Mouse (Mus musculus): ENCODE measurements around the gene Atg2a. TPM values are rescaled to one million over a fixed set of nuclear protein-coding genes. Genes with fewer than 3 reads are reported as not detected.
A peak's percentile ranks its signal among the peaks of the same experiment; 100 is the strongest.

Gene Atg2a
- polyA plus RNA-seq, 1 experiment from 2014 or later, result 8.0 TPM

DNA sequence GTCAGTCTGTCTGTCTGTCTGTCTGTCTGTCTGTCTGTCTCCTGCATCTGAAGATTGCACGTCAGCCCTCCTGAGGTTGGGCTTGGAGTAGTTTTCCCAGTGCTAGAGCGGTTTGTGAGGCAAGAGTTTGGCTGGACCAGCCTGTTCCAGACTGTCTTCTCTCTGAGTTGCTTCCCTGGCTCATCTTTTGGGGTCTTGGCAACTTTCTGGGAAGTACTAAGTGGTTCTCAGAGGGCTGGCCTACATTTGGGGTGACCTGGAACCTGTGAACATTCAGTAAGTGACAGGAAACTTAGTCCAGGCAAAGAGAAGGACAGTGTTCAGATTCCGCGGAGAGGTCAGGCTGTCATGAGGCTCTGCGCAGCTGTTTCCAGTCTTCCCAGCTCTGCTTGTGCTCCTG lies 50.8 kb downstream of the Atg2a start:
- 87% methylated on average over 5 of the region's 5 CpGs for WGBS
- no peaks in the 10 kb centered on the region for H3K9me3 ChIP-seq (replicated peaks; ENCODE audit: control insufficient read depth, low read length)
- no peak for ATAC-seq (replicated peaks; ENCODE audit: extremely low read depth, insufficient read depth, low FRiP score)
- H3K9ac ChIP-seq (ENCODE audit: low read length), result no peak overlapping the region
- no peak overlapping the region for H3K4me2 ChIP-seq (ENCODE audit: low read depth, low read length)
- no peak overlapping the region for H3K4me3 ChIP-seq (ENCODE audit: low read length)
- H3K4me1 ChIP-seq (ENCODE audit: control insufficient read depth, insufficient read depth, low read length), result peaks cover 6% of the 10 kb centered on the region
- H3K27ac ChIP-seq (ENCODE audit: low read length), result no peak overlapping the region
- peaks cover 5% of the 10 kb centered on the region for H3K36me3 ChIP-seq (ENCODE audit: control insufficient read depth, insufficient read depth)
- H3K27me3 ChIP-seq (ENCODE audit: control insufficient read depth, insufficient read depth, low read length), result no peaks in the 10 kb centered on the region

DNA sequence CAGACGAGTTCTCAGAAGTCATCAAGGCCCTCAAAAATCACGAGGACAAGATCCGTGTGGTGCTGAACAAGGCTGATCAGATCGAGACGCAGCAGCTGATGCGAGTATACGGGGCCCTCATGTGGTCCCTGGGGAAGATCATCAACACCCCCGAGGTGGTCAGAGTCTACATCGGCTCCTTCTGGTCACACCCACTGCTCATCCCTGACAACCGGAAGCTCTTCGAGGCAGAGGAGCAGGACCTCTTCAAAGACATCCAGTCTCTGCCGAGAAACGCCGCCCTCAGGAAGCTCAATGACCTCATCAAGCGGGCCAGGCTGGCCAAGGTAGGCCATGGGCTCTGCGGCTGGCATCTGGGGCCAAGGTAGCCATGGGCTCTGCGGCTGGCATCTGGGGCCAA lies 52.8 kb downstream of the Atg2a start:
- peaks cover 20% of the 10 kb centered on the region for H3K36me3 ChIP-seq (ENCODE audit: control insufficient read depth, insufficient read depth)
- WGBS, result 91% methylated on average over 17 of the region's 17 CpGs

DNA sequence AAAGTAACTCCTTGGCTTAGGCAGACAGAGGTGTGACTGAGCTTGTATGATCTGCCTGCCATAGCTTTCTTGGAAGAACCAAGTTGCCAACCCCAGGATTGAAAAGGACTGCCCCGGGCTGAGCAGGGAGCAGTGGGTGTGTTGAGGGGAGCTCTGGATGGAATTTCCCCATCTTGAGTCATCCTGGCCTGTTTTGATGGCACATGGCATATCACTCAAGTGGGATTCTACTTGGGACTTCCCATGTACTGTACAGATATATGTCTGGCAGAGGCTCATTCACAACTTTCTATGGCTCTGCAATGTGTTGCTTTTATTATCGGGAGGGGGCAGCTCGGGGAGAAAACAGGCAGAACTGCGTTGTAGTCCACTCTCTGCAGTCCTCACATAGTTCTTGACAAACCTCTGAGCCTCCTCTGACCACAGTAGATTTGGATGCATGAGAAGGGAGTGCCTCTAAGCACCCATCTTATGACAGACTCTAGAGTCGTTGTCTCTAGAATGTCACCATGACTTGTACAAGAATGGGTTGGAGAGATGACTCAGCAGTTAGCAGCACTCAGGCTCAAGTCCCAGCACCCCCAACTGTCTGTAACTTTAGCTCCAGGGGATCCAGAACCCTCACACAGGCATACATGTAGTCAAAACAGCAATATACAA lies 55.2 kb downstream of the Atg2a start:
- ATAC-seq (replicated peaks; ENCODE audit: extremely low read depth, insufficient read depth, low FRiP score), result no peak
- Histone ChIP-seq H3K36me3 (ENCODE audit: control insufficient read depth, insufficient read depth) (peaks cover 20% of the 10 kb centered on the region), H3K4me3 (ENCODE audit: low read length) (no peak overlapping the region), H3K9me3 (replicated peaks; ENCODE audit: control insufficient read depth, low read length) (no peaks in the 10 kb centered on the region), H3K27me3 (ENCODE audit: control insufficient read depth, insufficient read depth, low read length) (no peaks in the 10 kb centered on the region), H3K4me1 (ENCODE audit: control insufficient read depth, insufficient read depth, low read length) (no peaks in the 10 kb centered on the region), H3K4me2 (ENCODE audit: low read depth, low read length) (no peak overlapping the region), H3K27ac (ENCODE audit: low read length) (no peak overlapping the region), H3K9ac (ENCODE audit: low read length) (no peak overlapping the region)
- 79% methylated on average over 5 of the region's 5 CpGs for WGBS

More for the DNA sequence above, 52.8 kb downstream of the Atg2a start:
- Histone ChIP-seq H3K27ac (ENCODE audit: low read length) (no peak overlapping the region), H3K4me3 (ENCODE audit: low read length) (no peak overlapping the region), H3K9me3 (replicated peaks; ENCODE audit: control insufficient read depth, low read length) (no peaks in the 10 kb centered on the region), H3K4me2 (ENCODE audit: low read depth, low read length) (no peak overlapping the region), H3K4me1 (ENCODE audit: control insufficient read depth, insufficient read depth, low read length) (peaks cover 4% of the 10 kb centered on the region), H3K9ac (ENCODE audit: low read length) (no peak overlapping the region), H3K27me3 (ENCODE audit: control insufficient read depth, insufficient read depth, low read length) (no peaks in the 10 kb centered on the region)
- no peak for ATAC-seq (replicated peaks; ENCODE audit: extremely low read depth, insufficient read depth, low FRiP score)

DNA sequence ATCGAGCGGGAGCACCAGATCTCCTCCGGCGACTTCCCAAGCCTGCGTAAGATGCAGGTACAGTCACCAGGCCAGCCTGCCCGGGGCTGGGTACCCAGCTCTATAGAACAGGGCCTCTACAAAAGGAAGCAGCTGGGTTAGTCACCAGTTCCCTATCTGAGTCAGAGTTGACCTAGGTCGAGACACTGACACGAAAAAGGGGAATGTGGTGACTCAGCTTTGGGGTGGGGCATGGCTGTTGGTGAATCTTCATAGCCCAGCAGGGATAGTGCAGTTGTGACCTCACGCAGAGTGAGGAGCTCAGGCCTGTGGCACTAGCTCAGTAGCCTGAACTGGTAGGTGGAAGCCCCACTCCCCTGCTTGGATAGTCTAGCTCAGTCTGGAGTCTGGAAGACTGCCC lies 56.2 kb downstream of the Atg2a start:
- Histone ChIP-seq H3K9ac (ENCODE audit: low read length) (no peak overlapping the region), H3K4me2 (ENCODE audit: low read depth, low read length) (no peak overlapping the region), H3K9me3 (replicated peaks; ENCODE audit: control insufficient read depth, low read length) (no peaks in the 10 kb centered on the region), H3K36me3 (ENCODE audit: control insufficient read depth, insufficient read depth) (peaks cover 20% of the 10 kb centered on the region), H3K4me3 (ENCODE audit: low read length) (no peak overlapping the region), H3K27me3 (ENCODE audit: control insufficient read depth, insufficient read depth, low read length) (no peaks in the 10 kb centered on the region), H3K27ac (ENCODE audit: low read length) (no peak overlapping the region), H3K4me1 (ENCODE audit: control insufficient read depth, insufficient read depth, low read length) (no peaks in the 10 kb centered on the region)
- 71% methylated on average over 9 of the region's 9 CpGs for WGBS
- ATAC-seq (replicated peaks; ENCODE audit: extremely low read depth, insufficient read depth, low FRiP score), result no peak

DNA sequence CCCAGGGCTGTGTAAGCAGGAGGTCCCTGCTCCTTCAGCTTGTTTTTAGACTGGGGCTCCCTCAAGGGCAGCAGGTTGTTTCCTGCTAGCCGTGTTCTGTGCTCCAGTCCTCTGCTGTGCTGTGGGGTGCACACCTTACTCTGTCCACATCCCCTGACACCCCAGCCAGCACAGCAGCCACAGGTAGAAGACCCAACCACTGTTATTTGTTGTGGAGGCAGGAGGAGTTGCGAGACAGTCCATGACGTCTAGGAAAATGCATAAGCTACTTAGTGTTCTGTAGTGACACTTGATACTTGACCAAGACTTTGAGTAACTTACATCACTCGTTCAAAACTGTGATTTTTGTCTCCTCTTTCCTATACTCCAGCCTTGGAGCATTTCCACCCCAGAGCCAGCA lies 57.5 kb downstream of the Atg2a start:
- no peak for ATAC-seq (replicated peaks; ENCODE audit: extremely low read depth, insufficient read depth, low FRiP score)
- no peaks in the 10 kb centered on the region for H3K9me3 ChIP-seq (replicated peaks; ENCODE audit: control insufficient read depth, low read length)
- peaks cover 20% of the 10 kb centered on the region for H3K36me3 ChIP-seq (ENCODE audit: control insufficient read depth, insufficient read depth)
- no peaks in the 10 kb centered on the region for H3K27me3 ChIP-seq (ENCODE audit: control insufficient read depth, insufficient read depth, low read length)
- H3K27ac ChIP-seq (ENCODE audit: low read length), result peak overlapping the region; percentile 68
- no peak overlapping the region for H3K9ac ChIP-seq (ENCODE audit: low read length)
- 71% methylated on average over 4 of the region's 4 CpGs for WGBS
- H3K4me3 ChIP-seq (ENCODE audit: low read length), result no peak overlapping the region
- H3K4me1 ChIP-seq (ENCODE audit: control insufficient read depth, insufficient read depth, low read length), result peaks cover 6% of the 10 kb centered on the region
- no peak overlapping the region for H3K4me2 ChIP-seq (ENCODE audit: low read depth, low read length)

DNA sequence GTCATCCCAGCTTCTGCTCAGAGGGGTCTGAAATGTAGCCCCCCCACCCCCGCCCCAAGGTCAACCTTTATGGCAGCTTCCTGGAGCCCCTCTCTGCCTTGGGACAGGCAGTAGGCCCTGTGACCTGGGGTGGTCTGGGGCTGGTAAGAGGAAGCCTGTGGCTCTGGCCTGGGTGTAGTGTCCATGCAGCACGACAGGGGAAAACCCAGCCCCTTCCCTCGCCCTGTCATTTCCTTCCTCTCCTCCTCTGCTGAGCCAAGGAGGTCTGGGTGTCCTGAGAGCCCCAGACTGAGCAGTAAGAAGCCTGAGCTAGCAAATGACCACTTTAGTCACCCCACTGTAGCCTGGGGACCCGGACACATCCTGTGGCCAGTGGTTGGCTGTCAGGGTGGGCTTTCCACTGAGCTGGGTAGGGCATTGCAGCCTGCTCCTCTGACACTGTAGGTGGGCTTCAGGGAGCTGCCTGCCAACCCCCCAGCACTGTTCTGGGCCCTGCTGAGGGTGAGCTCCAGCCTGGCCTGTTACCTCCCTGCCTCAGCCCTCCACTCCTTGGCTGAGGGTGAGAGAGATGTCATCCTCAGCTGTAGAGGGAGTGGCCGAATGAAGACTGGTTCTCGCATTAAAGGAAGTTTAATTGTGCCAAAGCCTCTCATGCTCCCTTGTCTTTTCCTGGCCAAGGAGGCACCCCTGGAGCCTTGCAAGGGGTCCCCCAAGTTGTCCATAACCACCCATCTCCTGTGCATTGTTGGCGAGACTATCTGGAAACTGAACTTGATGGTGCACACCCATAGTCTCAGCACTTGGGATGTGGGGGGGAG lies 58.2 kb downstream of the Atg2a start:
- Histone ChIP-seq H3K27ac (ENCODE audit: low read length) (peak overlapping the region; percentile 68), H3K36me3 (ENCODE audit: control insufficient read depth, insufficient read depth) (peaks cover 20% of the 10 kb centered on the region), H3K9ac (ENCODE audit: low read length) (no peak overlapping the region), H3K4me3 (ENCODE audit: low read length) (no peak overlapping the region), H3K9me3 (replicated peaks; ENCODE audit: control insufficient read depth, low read length) (no peaks in the 10 kb centered on the region), H3K4me2 (ENCODE audit: low read depth, low read length) (no peak overlapping the region), H3K27me3 (ENCODE audit: control insufficient read depth, insufficient read depth, low read length) (no peaks in the 10 kb centered on the region), H3K4me1 (ENCODE audit: control insufficient read depth, insufficient read depth, low read length) (peaks cover 8% of the 10 kb centered on the region)
- 73% methylated on average over 7 of the region's 7 CpGs for WGBS
- ATAC-seq (replicated peaks; ENCODE audit: extremely low read depth, insufficient read depth, low FRiP score), result no peak

DNA sequence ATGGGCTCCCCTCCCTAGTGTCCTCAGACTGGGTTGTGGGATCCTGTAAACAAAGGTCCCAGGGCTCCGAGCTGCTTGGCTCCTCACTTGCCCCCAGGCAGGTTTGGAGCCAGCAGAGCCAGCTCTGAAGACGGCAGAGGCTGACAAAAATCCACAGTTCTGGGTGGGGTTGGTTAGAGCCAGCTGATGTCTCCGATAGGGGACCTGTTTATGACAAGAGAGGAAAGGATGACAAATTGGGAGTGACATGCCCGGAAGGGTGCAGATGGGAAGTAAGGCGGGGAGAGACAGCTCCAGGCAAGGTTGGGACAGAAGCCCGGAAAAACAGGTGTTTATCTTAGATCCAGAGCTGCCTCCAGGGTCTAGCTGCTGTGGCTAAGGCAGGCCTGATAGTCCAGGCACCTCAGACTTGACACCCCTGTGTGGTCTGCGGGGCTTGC lies 59.0 kb downstream of the Atg2a start:
- peak overlapping the region; percentile 68 for H3K27ac ChIP-seq (ENCODE audit: low read length)
- H3K4me2 ChIP-seq (ENCODE audit: low read depth, low read length), result no peak overlapping the region
- H3K27me3 ChIP-seq (ENCODE audit: control insufficient read depth, insufficient read depth, low read length), result no peaks in the 10 kb centered on the region
- no peak overlapping the region for H3K9ac ChIP-seq (ENCODE audit: low read length)
- no peak overlapping the region for H3K4me3 ChIP-seq (ENCODE audit: low read length)
- peaks cover 8% of the 10 kb centered on the region for H3K4me1 ChIP-seq (ENCODE audit: control insufficient read depth, insufficient read depth, low read length)
- WGBS, result 59% methylated on average over 7 of the region's 7 CpGs
- peaks cover 20% of the 10 kb centered on the region for H3K36me3 ChIP-seq (ENCODE audit: control insufficient read depth, insufficient read depth)
- ATAC-seq (replicated peaks; ENCODE audit: extremely low read depth, insufficient read depth, low FRiP score), result no peak
- no peaks in the 10 kb centered on the region for H3K9me3 ChIP-seq (replicated peaks; ENCODE audit: control insufficient read depth, low read length)

DNA sequence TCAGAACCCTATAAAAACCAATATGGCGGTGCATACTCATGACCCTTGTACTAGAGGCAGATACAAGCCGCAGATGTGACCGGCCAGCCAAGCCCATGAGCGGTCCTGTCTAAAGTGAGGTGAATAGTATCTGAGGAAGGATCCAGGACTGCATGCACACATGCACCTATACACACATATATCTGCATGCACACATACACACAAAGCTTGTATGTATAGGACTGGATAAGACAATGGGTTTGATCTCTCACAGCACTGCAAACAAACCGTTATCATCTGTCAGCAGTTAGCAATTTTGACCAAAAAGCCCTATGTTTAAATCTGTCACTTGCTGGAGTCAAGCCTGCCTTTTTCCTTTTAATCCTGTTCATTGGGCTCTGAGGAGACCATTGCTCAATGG lies 60.6 kb downstream of the Atg2a start:
- Histone ChIP-seq H3K4me2 (ENCODE audit: low read depth, low read length) (no peak overlapping the region), H3K27ac (ENCODE audit: low read length) (no peak overlapping the region; the same call in 1 of the 2 replicates), H3K4me3 (ENCODE audit: low read length) (no peak overlapping the region), H3K27me3 (ENCODE audit: control insufficient read depth, insufficient read depth, low read length) (no peaks in the 10 kb centered on the region), H3K9me3 (replicated peaks; ENCODE audit: control insufficient read depth, low read length) (no peaks in the 10 kb centered on the region), H3K4me1 (ENCODE audit: control insufficient read depth, insufficient read depth, low read length) (peaks cover 13% of the 10 kb centered on the region), H3K36me3 (ENCODE audit: control insufficient read depth, insufficient read depth) (peaks cover 15% of the 10 kb centered on the region), H3K9ac (ENCODE audit: low read length) (no peak overlapping the region)
- WGBS, result 88% methylated on average over 5 of the region's 5 CpGs
- ATAC-seq (replicated peaks; ENCODE audit: extremely low read depth, insufficient read depth, low FRiP score), result no peak

DNA sequence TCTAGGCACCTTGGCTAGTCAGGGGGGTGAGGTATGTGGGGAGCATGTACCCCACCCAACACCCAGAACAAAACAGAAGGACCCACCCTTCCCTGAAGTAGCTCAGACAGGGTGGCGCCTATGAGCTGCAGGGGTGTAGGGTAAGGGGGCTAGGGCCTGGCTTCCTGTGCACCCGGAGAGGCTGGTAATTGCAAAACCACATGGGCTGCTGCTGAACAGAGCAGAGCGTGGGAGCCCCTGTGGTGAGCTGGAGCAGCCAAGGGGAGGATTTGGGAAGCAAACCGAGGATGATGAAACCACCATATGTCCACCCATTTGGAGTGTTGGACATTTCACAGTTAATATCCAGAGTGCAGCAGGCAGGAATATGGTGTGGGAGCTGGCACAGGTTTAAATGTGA lies 61.1 kb downstream of the Atg2a start:
- Histone ChIP-seq H3K36me3 (ENCODE audit: control insufficient read depth, insufficient read depth) (peaks cover 12% of the 10 kb centered on the region), H3K9ac (ENCODE audit: low read length) (no peak overlapping the region), H3K4me1 (ENCODE audit: control insufficient read depth, insufficient read depth, low read length) (peaks cover 14% of the 10 kb centered on the region), H3K4me2 (ENCODE audit: low read depth, low read length) (no peak overlapping the region), H3K4me3 (ENCODE audit: low read length) (no peak overlapping the region), H3K27me3 (ENCODE audit: control insufficient read depth, insufficient read depth, low read length) (no peaks in the 10 kb centered on the region), H3K27ac (ENCODE audit: low read length) (no peak overlapping the region; the same call in none of the 2 replicates), H3K9me3 (replicated peaks; ENCODE audit: control insufficient read depth, low read length) (no peaks in the 10 kb centered on the region)
- WGBS, result 37% methylated on average over 4 of the region's 4 CpGs
- ATAC-seq (replicated peaks; ENCODE audit: extremely low read depth, insufficient read depth, low FRiP score), result no peak
